Mouse (Mus musculus): ENCODE data around the gene Fam205c.
A peak's percentile ranks its signal among the peaks of the same experiment; 100 is the strongest.
"Not testable (repeated sequence)": the region's sequence is repeated elsewhere in the genome, so short reads cannot be mapped to it uniquely, and the experiment has no call there.

The Fam205c gene

DNA sequence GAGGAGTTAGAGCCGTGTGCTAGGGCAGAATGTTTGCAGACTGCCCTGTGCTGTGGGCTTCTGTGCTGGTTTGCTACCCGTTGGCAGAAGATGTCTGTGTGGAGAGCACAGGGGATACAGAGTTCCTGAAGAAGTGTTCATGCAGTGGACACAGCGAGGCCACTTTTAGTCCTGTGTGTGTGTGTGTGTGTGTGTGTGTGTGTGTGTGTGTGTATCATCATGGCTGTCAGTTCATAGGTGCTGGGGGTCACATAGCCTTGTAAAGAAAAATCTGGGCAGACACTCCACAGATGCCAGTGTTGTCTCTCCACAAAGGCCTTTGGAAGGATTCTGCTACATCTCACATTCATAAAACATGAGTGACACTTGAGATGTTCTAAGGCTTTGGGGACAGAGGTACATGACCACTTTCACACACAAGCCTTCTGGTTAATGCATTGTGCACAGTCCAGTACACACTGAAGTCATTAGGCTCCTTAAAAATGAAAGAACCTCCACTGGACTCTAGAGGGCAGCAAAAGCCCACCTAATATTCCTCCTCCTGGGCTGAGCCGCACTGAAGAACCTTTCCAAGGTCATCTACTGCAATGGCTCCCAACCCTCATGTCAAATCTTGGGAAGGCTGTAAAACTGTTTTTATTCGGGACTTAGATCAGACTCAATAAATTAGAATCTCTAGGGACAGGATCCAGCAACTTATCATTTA lies 2.7 kb upstream of the Fam205c start:
- peak; percentile 73 for DNase-seq (ENCODE audit: low read depth)

DNA sequence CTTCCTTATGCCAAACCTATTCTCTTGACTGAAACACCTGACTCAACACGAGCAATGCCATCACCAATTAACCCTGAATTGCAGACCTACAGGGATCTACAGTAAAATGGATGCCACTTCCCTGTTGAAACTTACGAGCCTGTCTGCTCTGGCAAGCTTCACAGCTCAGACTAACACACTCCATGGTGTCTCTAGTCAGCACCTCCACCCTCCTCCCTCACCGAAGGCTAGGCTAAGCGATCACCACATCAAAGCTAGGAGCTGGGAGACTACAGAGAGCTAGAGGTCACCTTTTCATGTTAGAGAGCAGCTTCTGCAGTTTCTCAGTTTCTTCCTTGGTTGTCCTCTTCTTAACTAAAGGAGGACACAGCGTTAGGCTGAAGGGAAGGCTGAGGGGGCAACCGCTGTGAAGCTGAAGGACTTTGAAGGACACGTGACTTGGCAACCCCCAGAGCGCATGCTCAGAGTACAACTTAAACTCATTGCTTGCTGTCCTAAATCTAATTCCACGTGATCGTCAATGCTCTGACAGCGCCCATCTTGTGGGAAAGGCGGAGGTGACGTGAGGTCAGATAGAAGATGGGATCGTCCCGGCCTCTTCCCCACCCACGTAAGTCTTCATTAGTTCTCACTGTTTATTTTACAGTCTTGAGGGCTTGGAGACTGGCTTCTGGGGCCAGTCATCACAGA lies 1.1 kb downstream of the Fam205c start:
- DNase-seq (ENCODE audit: low read depth): peak; percentile 0

DNA sequence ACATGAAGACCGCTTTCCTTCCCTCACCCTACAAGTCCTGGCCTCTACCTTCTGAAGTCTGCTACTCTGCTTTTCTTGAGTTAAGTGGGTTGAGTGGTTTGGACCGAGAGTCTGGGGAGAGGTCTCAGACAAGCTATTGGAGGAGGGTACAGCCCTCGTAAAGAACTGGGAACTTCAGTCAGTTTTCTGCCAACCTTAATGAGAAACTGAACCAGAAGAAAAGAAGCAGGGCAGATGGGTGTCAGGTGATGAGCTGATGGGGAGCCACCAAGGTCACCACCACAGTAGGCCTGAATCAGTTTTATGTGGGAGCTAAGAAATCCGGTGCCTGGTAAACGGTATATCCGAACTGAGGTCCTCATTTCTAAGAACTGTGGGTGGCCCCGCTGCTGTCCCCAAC lies 1.9 kb downstream of the Fam205c start:
- peak; percentile 0 for DNase-seq (ENCODE audit: low read depth)

DNA sequence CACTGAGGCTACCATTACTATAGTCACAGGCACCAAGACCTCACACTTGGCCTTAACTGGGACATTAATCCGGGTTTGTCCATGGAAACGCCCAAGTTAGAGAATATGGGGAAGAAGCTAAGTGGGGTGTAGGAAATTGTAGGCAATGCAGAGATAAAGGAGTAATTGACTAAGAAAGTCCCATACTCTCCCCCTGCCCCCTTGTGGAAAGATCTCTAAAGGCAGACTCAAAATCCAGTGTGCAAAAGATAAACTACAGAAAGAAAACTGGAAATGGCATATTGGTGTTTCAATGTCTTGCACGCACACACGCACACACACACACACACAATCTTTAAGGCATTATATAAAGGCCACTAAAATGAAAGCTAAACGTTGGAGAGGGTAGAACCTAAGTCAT lies 3.3 kb downstream of the Fam205c start:
- DNase-seq (ENCODE audit: low read depth): peak; percentile 1

DNA sequence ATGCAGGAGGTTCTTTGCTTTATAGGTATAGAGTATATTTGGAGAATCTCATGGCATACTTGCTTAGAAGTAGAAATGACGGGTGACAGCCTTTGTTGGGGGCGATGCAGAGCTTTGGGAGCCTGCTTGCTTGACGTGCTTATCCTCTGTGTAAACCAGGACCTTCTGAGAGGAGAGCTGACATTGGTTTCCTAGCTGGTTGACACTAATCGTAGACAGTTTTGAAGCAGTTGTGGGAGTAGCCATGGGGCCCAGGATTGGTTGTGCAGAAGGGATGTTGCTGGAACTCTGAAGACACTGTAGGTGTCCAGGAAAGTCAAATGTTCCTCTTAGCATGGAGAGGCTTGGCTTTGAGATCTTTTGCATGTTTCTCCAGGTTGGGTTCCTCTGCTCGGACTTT lies 5.8 kb downstream of the Fam205c start:
- no peak for DNase-seq (ENCODE audit: low read depth)

DNA sequence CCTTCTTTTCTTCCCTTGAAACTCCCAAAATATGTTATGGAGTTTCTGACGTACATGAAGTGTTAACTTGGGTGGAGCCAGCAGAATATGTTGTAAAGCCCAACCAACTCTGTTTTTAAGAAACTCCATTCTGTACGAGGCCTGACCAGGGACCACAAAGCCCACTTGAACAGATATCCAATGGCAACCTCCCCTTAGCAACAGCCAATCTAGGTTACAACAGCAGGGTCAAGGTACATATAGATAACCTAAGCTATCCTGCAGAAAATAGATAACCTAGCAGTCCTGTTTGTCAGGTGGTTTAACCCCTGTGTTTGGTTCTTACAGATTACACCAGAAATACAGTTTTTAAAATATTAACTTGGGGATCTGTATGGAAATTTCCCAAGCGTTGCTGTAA lies 6.6 kb downstream of the Fam205c start:
- no peak for DNase-seq (ENCODE audit: low read depth)

DNA sequence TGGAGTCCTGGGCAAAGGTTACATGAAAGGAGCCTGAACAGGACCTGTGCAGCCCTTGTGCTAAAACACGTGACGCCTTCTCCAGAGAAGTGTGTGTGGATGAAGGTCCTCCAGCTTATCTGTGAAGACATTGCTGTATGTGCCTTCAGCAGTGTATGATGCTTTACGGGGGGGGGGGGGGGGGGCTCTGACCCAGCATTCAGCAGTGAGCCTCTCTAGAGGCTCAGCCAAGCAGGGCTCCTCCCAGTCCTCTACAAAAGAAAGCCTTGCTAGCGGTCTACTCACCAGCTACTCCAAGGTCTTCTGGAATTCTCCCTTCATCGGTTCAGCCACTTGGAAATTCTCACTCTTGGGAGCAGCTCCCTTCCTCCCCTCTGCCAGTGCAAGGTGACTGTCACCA lies 10.5 kb downstream of the Fam205c start:
- not testable (repeated sequence) for DNase-seq (ENCODE audit: low read depth)

DNA sequence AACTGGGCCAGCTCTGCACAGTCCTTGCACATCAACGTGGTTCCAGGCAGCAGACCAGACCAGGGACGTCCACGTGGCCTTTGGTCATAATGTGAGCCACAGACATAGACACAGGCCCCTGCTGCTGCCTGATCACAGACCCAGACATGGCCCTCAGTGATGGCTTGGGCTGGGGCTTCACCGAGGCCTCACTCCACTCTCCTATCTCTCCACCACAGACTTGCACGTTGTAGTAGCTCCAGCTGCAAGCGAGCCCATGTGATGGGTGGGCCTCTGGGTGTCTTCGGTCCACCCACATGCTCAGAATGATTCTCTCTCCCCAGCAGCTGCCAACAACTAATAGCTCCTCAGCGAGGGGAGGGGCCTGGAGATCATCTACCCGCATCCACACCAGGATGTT lies 13.6 kb downstream of the Fam205c start:
- DNase-seq (ENCODE audit: low read depth): not testable (repeated sequence)

DNA sequence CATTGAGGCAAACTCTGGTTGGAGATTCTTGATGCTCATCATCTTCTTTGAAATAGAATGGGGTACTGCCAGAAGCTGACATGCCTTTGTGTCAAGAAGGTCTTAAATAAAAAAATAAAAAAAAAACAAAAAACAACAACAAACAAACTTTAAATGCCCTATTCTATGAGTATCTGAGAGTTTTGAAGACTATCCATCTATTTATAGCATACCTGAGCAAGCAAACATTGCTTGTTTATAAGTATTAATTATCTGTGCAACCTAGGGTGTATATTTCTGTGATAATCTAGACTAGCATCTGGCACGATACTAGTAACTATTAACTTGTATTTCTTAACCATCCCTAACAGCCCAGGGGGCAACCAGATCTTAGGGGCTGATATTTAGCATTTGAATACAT lies 17.4 kb downstream of the Fam205c start, which contains the start of gene Gm12394:
Gm12394 (minus strand) TSS at position 101 of the 400 bp plus-strand sequence.
- not testable (repeated sequence) for DNase-seq (ENCODE audit: low read depth)

DNA sequence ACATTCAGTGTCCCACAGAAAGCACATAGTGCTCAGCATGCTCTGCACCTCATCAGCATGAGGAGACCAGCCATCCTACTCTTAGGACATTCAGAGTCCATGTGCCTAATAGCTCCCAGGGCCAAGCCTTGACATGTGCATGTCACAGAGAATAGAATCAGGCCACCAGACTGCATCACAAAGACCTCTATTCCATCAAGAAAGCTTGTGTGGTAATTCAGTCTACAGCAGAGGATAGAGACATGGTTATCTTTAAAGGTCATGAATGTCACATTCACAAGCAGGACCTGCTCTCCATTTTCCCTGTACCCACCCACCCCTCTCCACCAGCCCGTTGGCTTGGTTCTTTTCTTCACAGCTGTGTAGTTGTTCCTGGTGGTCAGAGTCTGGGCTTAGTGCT lies 20.2 kb downstream of the Fam205c start, which contains the start of gene Fam205a1:
Fam205a1 (minus strand) TSS at position 101 of the 400 bp plus-strand sequence.
- not testable (repeated sequence) for DNase-seq (ENCODE audit: low read depth)

Data from NIH3T3 (cell line).